9 mouse cellular contexts compared by ENCODE assay signal in genomic region chr2:152410971-152411371, GRCm38 (mm10). TPM values are rescaled to one million over a fixed set of nuclear protein-coding genes. Genes with fewer than 3 reads are reported as not detected.
DNase-seq lines count a peak whose midpoint lies in the region; ATAC-seq lines count a peak whose summit lies in the region.
"Had no signal": no experiment of that assay in that cellular context is flagged by ENCODE, and none has a peak within 500 bp of the region (broad histone marks: within the 10 kb centered on the region; RNA-seq: fewer than 3 reads in every experiment).

No protein-coding gene starts in this region.

- no peaks in the 10 kb centered on the region for H3K36me3 ChIP-seq in forebrain, embryonic 15.5 days
- no peaks in the 10 kb centered on the region for H3K36me3 ChIP-seq in liver, embryonic 16.5 days (ENCODE audit: control insufficient read depth, insufficient read depth)

- peak overlapping the region; percentile 97 for H3K27ac ChIP-seq in forebrain, embryonic 15.5 days (replicated peaks)
- peak overlapping the region; percentile 50; the same call in 1 of the 2 replicates for H3K27ac ChIP-seq in liver, embryonic 16.5 days (ENCODE audit: low read length)

- ATAC-seq in forebrain, embryonic 15.5 days (replicated peaks), result peak; percentile 59
- no peak for ATAC-seq in liver, embryonic 16.5 days (ENCODE audit: low read depth)

- H3K4me2 ChIP-seq in forebrain, embryonic 15.5 days (replicated peaks), result peak overlapping the region; percentile 93
- peak overlapping the region; percentile 90 for H3K4me2 ChIP-seq in liver, embryonic 16.5 days (ENCODE audit: low read depth, low read length)

- no peaks in the 10 kb centered on the region for H3K27me3 ChIP-seq in forebrain, embryonic 15.5 days
- H3K27me3 ChIP-seq in liver, embryonic 16.5 days (ENCODE audit: control insufficient read depth, insufficient read depth, low read depth, low read length), result no peaks in the 10 kb centered on the region

- no peaks in the 10 kb centered on the region for H3K9me3 ChIP-seq in forebrain, embryonic 15.5 days
- H3K9me3 ChIP-seq in liver, embryonic 16.5 days (replicated peaks; ENCODE audit: control insufficient read depth, low read length), result peaks cover under 1% of the 10 kb centered on the region

- peaks cover 50% of the 10 kb centered on the region for H3K4me1 ChIP-seq in forebrain, embryonic 15.5 days
- H3K4me1 ChIP-seq in liver, embryonic 16.5 days (ENCODE audit: control insufficient read depth, low read depth, low read length), result peaks cover 41% of the 10 kb centered on the region

- under 1% methylated on average over 15 of the region's 15 CpGs for WGBS in forebrain, embryonic 15.5 days
- WGBS in liver, embryonic 16.5 days (ENCODE audit: insufficient replicate concordance), result 11% methylated on average over 15 of the region's 15 CpGs

- peak; percentile 56 to 68 for DNase-seq in left cerebral cortex, adult 18-20 months (ENCODE audit: low spot score in 2 of 2)
- no peak for DNase-seq in left cerebral cortex, adult 11 months (ENCODE audit: low spot score)
- peak; percentile 87 to 90 for DNase-seq in heart, postnatal 14 days
- peak; percentile 98 for DNase-seq in kidney, postnatal 4 days
- DNase-seq in ovary, adult 18-20 months (ENCODE audit: low spot score), result peak; percentile 84
- DNase-seq in Muller cell, postnatal 12 days (ENCODE audit: inconsistent ontology term), result no peak

- H3K9ac ChIP-seq in forebrain, embryonic 15.5 days (replicated peaks), result peak overlapping the region; percentile 25
- H3K9ac ChIP-seq in liver, embryonic 16.5 days (ENCODE audit: low read depth, low read length), result no peak overlapping the region

- intact Hi-C loops in heart, postnatal 14 days (cut with DNase I), result no loop called here

- H3K4me3 ChIP-seq in forebrain, embryonic 15.5 days, result peak overlapping the region; percentile 85
- no peak overlapping the region for H3K4me3 ChIP-seq in liver, embryonic 16.5 days (ENCODE audit: low read depth, low read length)

RNA-seq across cellular contexts. Expression of gene Zcchc3, which starts 3.9 kb away (rescaled TPM):
- 1 to 10 TPM; 9.4 TPM for total RNA-seq in left cerebral cortex, adult 18-20 months (2021)
- 18.7 TPM in 2 replicates for polyA plus RNA-seq in forebrain, embryonic 15.5 days (2015; fragmentation: Nextera tagmentation; extraction: Ambion mirVana)
- total RNA-seq in heart, postnatal 14 days (2021), result 10 to 100 TPM; 12.0 TPM
- 6.4 and 6.7 TPM in 2 replicates for polyA plus RNA-seq in liver, embryonic 16.5 days (2015; fragmentation: Nextera tagmentation; extraction: Ambion mirVana)

RNA-seq across cellular contexts. Expression of gene 6820408C15Rik, which starts 4.4 kb away (rescaled TPM):
- 1 to 10 TPM; 1.6 to 2.1 TPM for total RNA-seq in left cerebral cortex, adult 18-20 months (2021)
- 2.1 and 3.7 TPM in 2 replicates for polyA plus RNA-seq in forebrain, embryonic 15.5 days (2015; fragmentation: Nextera tagmentation; extraction: Ambion mirVana)
- total RNA-seq in heart, postnatal 14 days (2021), result 1 to 10 TPM; 2.6 to 2.7 TPM
- 0.12 and 0.18 TPM in 2 replicates for polyA plus RNA-seq in liver, embryonic 16.5 days (2015; fragmentation: Nextera tagmentation; extraction: Ambion mirVana)
- polyA plus RNA-seq: large intestine, adult 2 months had no signal

RNA-seq across cellular contexts. Expression of gene Sox12, which starts 13.1 kb away (rescaled TPM):
- 10 to 100 TPM; 11.8 to 15.9 TPM for total RNA-seq in left cerebral cortex, adult 18-20 months (2021)
- 17.7 and 18.3 TPM in 2 replicates for polyA plus RNA-seq in forebrain, embryonic 15.5 days (2015; fragmentation: Nextera tagmentation; extraction: Ambion mirVana)
- total RNA-seq in heart, postnatal 14 days (2021), result 10 to 100 TPM; 14.4 to 15.5 TPM
- 0.77 and 0.99 TPM in 2 replicates for polyA plus RNA-seq in liver, embryonic 16.5 days (2015; fragmentation: Nextera tagmentation; extraction: Ambion mirVana)

RNA-seq across cellular contexts. Expression of gene Nrsn2, which starts 34.5 kb away (rescaled TPM):
- total RNA-seq in left cerebral cortex, adult 18-20 months (2021), result 100 to 1,000 TPM in 1 of 2 experiments, 10 to 100 TPM in 1; 96.7 to 104 TPM
- 13.5 and 13.6 TPM in 2 replicates for polyA plus RNA-seq in forebrain, embryonic 15.5 days (2015; fragmentation: Nextera tagmentation; extraction: Ambion mirVana)
- not detected for total RNA-seq in heart, postnatal 14 days (2021)
- polyA plus RNA-seq in liver, embryonic 16.5 days (2015; fragmentation: Nextera tagmentation; extraction: Ambion mirVana), result not detected in 2 replicates

RNA-seq across cellular contexts. Expression of gene Defb23, which starts 53.4 kb away (rescaled TPM):
- not detected for total RNA-seq in left cerebral cortex, adult 18-20 months (2021)
- not detected in 2 replicates for polyA plus RNA-seq in forebrain, embryonic 15.5 days (2015; fragmentation: Nextera tagmentation; extraction: Ambion mirVana)
- total RNA-seq in heart, postnatal 14 days (2021), result not detected
- not detected in 2 replicates for polyA plus RNA-seq in liver, embryonic 16.5 days (2015; fragmentation: Nextera tagmentation; extraction: Ambion mirVana)
- polyA plus RNA-seq: large intestine, adult 2 months had no signal

Comparison
In these comparisons a context has a peak if more than half of its experiments do, and no peak if none do; other contexts are left out.
1. DNase-seq: peak in left cerebral cortex, adult 18-20 months (2 of 2), heart, postnatal 14 days (2 of 2), kidney, postnatal 4 days (2 of 2) and ovary, adult 18-20 months (single experiment); none in left cerebral cortex, adult 11 months (single experiment) and Muller cell, postnatal 12 days (single experiment).